Mouse (Mus musculus) adrenal gland, postnatal 36 days (tissue): ENCODE results near the gene Cpm. TPM values are rescaled to one million over a fixed set of nuclear protein-coding genes. Genes with fewer than 3 reads are reported as not detected.
"Not testable (repeated sequence)": the region's sequence is repeated elsewhere in the genome, so short reads cannot be mapped to it uniquely, and the experiment has no call there.

ENCODE experiments used
- DNase-seq, 2 experiments: peaks; one replicate each; pipeline ENCODE4 v3.0.0; 2021; ENCODE audit warnings: mixed read lengths in 1 of 2
- total RNA-seq, 2 experiments: library from RNA; stranded (reverse); gene quantifications; 2 replicates each; pipeline ENCODE4 v1.2.3; 2021

Cpm gene
- total RNA-seq, 2 experiments from 2014 or later: 25.3 to 34.9 TPM

GRCm38 (mm10) chr10:117724136-117724718, 94.9 kb downstream of the Cpm start:
- DNase-seq: no peak

GRCm38 (mm10) chr10:117724804-117725361, 95.6 kb downstream of the Cpm start:
- no peak for DNase-seq

- DNase-seq: no peak
These were observed 96.4 kb downstream of the Cpm start for GRCm38 (mm10) chr10:117725671-117726070.

GRCm38 (mm10) chr10:117726350-117726749, 97.0 kb downstream of the Cpm start:
- DNase-seq: no peak

- DNase-seq: no peak
These were observed 97.6 kb downstream of the Cpm start for GRCm38 (mm10) chr10:117726888-117727385.

- DNase-seq: no peak
These were observed 98.3 kb downstream of the Cpm start for GRCm38 (mm10) chr10:117727518-117728110.

GRCm38 (mm10) chr10:117728574-117728973, 99.3 kb downstream of the Cpm start:
- DNase-seq: no peak

- peak in 1 of 2 experiments; percentile 26 for DNase-seq
These were observed 100.0 kb downstream of the Cpm start for GRCm38 (mm10) chr10:117729139-117729814.

- DNase-seq: no peak
These were observed 100.8 kb downstream of the Cpm start for GRCm38 (mm10) chr10:117730140-117730539.

- DNase-seq: no peak
These were observed 101.4 kb downstream of the Cpm start for GRCm38 (mm10) chr10:117730637-117731203.

GRCm38 (mm10) chr10:117731244-117732101, 102.2 kb downstream of the Cpm start:
- DNase-seq: peak; percentile 76 to 77

- no peak for DNase-seq
These were observed 102.9 kb downstream of the Cpm start for GRCm38 (mm10) chr10:117732184-117732583.

GRCm38 (mm10) chr10:117732962-117733592, 103.8 kb downstream of the Cpm start:
- no peak for DNase-seq

GRCm38 (mm10) chr10:117733626-117734025, 104.3 kb downstream of the Cpm start:
- not testable (repeated sequence) for DNase-seq

- DNase-seq: peak; percentile 69 to 78
These were observed 105.0 kb downstream of the Cpm start for GRCm38 (mm10) chr10:117734104-117734852.

- not testable (repeated sequence) for DNase-seq
These were observed 106.1 kb downstream of the Cpm start for GRCm38 (mm10) chr10:117735396-117735795.

- no peak for DNase-seq
These were observed 107.3 kb downstream of the Cpm start for GRCm38 (mm10) chr10:117736573-117736972.
